Mouse (Mus musculus) testis, adult 2 months (tissue): ENCODE results near the gene Camta1.

Experiments
- CTCF ChIP-seq: fragments of 200-500 bp; IDR thresholded peaks from 2 replicates; pipeline ENCODE4 v1.5.1; 2012; ENCODE audit warnings: low read depth, mild to moderate bottlenecking, inconsistent platforms, low read length, moderate library complexity; ENCODE audit not compliant: control insufficient read depth, insufficient read depth, insufficient replicate concordance
- POLR2A ChIP-seq: fragments of 200-500 bp; IDR thresholded peaks from 2 replicates; pipeline ENCODE4 v1.6.1; 2012; ENCODE audit warnings: low read depth, mild to moderate bottlenecking, inconsistent platforms, low read length, moderate library complexity; ENCODE audit not compliant: control insufficient read depth

GRCm38 (mm10) chr4:151418344-151418875, 443.3 kb downstream of the Camta1 start:
- no peak for TF ChIP-seq POLR2A
- TF ChIP-seq CTCF: no peak
